Mouse (Mus musculus) T-cell, adult 2 months (primary cell): ENCODE measurements around the gene Pdgfb.

Source experiments
- DNase-seq: peaks from one replicate; pipeline ENCODE4 v3.0.0; 2022; ENCODE audit warnings: low spot score

Gene Pdgfb

GRCm38 (mm10) chr15:80014321-80015210 is at the start of gene Pdgfb:
TSS of gene Pdgfb (minus strand) at chr15:80014977.
- no peak for DNase-seq

DNA sequence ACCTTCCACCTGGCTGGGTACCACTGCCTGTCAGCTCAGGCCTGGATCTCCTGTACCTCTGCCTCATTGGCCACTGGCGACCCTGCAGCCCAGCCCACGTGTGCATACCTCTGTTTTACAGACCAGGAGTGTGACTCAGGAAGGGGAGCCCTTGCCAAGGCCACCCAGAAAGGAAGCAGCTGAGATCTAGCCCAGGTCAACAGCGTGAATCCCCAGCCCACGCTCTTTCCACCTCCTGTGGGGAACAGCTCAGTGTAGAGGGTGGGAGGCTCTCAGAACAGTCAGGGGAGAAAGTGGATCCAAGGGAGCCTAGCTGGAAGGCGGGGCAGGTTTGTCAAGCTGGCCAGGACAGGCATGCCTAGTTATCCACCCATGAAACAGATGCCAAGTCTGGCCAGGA is 48.0 kb upstream of the Pdgfb start:
- DNase-seq = no peak

- no peak for DNase-seq
Observed at GRCm38 (mm10) chr15:80062339-80062738, 47.6 kb upstream of the Pdgfb start.

DNA sequence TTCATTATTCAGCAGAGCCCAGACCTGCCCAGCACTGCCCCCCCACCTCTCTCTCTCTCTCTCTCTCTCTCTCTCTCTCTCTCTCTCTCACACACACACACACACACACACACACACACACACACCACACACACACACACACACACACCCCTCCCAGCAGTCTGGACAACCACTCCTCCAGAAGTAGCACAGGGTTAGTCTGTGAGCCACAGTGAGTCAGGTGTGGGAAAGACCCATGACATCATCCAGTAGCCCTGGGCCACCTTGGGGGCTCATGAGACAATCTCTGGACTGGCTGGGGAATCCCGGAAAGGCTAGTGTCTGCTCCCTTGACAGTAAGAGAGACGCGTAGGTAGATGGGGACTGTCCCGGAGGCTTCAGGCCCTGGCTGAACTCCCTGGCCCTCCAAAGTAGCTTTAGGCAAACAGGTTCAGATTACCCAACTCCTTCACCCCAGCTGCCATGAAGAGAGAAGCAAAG is 46.3 kb upstream of the Pdgfb start:
- no peak for DNase-seq

DNA sequence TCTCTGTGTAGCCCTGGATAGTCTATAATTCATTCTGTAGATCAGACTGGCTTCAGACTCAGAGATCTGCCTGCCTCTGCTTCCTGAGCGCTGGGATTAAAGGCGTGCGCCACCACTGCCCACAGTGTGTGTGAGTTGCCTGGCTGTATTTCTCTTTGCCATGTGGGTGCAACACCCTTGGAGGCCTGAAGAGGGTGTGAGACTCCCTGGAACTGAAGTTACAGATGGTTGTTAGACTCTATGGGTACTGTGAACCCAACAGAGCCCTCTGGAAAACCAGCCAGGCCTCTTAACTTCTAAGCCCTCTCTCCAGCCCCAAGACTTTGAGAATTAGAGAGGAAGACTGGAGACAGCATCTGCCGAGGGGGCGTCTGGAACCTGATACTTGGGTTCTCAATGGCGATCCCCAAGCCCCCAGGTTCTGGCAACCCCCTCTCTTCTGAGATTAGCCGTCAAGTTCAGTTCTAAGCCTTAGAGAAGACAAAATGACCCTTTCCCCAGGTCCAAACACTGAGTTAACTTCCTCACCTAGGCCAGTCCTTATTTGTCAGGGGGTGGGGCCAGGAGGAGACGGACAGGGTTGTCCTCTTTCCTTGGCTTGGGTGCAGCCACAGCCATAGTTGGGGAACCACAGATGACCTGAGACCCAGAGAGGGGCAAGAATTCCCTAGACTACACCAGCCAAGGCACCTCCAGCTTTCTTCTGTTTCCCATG is 45.7 kb upstream of the Pdgfb start:
- no peak for DNase-seq

- no peak for DNase-seq
Observed at GRCm38 (mm10) chr15:80059606-80060005, 44.8 kb upstream of the Pdgfb start.

DNA sequence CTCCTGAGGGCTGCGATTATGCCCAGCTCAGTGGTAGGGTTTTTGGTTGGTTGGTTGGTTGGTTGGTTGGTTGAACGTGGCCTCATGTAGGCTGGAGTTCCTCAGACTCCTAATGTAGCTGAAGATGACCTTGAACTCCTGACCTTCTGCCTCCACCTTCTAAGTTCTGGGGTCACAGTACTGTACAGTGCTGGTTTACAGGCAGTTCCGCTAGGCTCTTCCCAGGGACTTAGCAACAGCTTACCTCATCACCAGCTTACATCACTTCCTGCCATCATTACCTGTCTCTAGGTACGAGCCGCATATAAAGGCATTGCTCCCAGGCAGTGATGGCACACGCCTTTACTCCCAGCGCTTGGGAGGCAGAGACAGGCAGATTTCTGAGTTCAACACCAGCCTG is 43.4 kb upstream of the Pdgfb start:
- DNase-seq = no peak

GRCm38 (mm10) chr15:80054034-80054710 is 39.4 kb upstream of the Pdgfb start:
- DNase-seq = no peak

DNA sequence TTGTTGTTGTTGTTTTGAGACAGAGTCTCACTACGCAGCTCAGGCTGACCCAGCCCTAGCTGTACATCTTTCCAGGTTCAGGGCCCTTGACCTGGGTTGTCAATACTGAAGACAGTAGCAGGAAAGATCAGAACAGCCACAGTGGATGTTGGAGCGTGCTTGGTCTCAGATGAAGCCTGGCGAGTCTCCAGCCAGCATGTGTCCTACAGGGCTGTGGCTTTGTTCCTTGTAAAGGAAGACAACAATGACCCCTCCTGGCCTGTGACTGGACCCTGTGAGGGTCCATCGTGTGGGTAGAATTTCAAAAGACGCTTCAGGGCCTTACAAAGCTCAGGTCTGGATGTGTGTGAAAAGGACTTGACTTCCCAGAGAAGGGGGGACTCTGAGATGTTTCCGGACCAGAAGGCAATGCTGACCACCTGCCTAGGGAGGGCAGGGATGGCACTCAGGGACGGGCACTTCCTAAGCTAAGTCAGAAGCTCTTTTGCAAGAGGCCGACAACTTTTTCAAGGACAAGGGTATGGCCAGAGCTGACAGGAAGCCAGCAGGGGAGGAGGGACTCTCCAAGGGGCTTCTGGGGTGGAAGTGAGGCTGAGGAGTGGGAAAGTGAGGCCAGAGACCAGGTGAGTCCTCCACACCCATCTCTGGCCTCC is 38.7 kb upstream of the Pdgfb start:
- DNase-seq = no peak

- no peak for DNase-seq
Observed at GRCm38 (mm10) chr15:80051782-80052181, 37.0 kb upstream of the Pdgfb start.

DNA sequence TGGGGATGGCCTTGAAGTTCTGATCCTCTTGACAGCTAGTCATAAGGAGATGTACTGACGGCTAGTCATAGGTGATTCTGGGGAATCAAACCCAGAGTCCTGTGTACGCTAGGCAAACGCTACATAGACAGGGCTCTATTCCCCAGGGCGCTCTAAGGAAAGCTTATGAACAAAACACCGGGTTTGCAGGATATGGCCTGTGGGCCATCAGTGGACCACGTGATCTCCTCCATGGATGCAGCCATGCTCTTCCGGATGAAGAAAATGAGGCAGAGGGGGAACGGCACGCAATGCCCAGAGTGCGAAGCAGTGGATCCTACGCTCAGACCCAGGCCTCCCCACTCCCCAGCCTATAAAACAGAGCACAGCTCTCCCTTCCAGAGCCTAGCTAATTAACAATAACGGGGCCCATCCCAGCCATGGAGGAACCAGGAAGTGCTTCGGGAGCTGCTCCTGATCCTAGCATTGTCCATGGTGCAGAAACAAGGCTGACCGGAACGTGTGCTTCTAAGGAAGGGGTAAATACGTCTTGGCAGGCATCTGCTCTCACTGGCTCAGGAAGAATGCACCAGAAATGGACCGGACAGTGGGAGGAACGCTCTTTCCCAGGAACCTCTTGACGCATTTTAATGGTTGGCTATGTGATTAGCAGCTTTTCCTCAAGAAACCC is 36.5 kb upstream of the Pdgfb start:
- DNase-seq = no peak

- no peak for DNase-seq
Observed at GRCm38 (mm10) chr15:80050093-80050492, 35.3 kb upstream of the Pdgfb start.

DNA sequence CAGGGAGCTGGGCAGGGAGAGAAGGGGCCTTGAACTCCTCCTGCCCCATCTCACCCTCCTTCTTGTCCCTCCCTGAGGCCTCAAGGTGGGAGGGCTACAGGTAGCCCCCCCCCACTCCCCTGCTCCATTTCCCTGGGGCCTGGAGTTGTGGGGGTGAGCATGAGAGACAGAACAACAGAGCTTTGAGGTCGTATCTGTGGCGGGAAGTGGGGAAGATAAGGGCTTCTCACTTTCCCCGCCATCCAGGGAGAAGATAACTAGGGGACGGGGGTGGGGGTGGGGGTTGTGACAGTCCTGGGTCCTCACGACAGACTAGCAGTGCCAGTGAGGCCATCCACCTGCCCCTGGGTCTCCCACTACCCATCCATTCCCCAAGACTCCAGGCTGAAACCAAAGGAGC is 33.2 kb upstream of the Pdgfb start:
- no peak for DNase-seq

DNA sequence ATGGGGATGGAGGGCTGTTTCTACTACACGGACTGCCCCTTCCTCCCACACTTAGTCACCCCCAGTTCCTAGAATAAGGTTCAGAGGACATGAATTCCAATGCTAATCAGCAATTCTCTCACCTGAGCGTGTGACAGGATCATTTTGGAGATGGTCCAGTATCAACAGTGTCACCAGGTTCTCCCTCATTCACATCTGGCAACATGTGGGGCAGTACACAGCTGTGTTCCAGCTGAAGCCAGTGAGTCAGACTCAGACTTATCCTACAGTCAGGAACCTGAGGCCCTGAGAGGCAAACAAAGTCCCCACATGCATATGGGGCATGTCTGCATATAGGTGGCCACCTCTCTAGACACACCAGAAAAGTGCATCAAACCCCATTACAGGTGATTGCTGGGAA is 32.5 kb upstream of the Pdgfb start:
- no peak for DNase-seq

DNA sequence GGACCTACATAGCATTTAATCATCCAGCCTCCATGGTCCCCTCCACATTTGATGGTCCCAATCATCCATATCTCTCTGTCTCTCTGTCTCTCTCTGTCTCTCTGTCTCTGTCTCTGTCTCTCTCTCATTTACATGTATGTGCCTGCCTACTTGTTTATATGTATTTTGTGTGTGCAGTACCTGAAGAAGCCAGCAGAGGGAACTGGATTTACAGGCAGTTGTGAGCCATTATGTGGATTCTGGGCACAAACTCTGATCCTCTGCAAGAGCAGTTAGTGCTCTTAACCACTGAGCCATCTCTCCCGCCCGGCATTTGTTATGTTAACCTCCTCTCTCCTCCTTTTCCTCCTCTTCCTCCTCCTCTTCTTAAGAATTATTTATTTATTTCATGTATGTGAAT is 31.0 kb upstream of the Pdgfb start:
- DNase-seq = no peak

DNA sequence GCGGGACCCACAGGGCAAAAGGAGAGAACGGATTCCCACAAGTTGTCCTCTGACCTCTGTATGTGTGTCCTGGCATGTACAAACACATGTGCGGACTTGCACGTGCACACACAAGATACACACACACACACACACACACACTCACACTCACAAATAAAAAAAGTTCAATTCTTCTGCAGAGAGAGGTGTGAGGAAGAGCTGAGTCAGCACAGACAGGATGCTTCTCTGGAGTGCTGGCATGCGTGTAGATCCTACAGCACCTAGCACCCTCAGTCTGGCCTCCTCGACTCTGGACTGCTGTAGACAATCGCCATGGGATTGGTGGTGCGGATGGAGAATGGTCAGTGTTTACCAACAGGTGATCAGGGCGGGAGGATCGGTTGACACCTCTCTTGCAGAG is 29.5 kb upstream of the Pdgfb start:
- no peak for DNase-seq

GRCm38 (mm10) chr15:80042152-80042551 is 27.4 kb upstream of the Pdgfb start:
- no peak for DNase-seq

DNA sequence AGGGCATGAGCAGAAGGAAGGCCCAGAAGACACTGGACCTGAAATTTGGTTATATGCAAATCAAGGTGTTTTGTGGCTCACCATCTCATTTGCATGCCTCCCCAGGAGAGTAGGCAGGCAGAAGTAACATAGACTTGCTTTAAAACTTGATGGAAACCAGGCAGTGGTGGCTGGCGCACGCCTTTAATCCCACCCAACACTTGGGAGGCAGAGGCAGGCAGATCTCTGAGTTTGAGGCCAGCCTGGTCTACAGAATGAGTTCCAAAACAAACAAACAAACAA is 23.3 kb upstream of the Pdgfb start:
- DNase-seq = no peak

DNA sequence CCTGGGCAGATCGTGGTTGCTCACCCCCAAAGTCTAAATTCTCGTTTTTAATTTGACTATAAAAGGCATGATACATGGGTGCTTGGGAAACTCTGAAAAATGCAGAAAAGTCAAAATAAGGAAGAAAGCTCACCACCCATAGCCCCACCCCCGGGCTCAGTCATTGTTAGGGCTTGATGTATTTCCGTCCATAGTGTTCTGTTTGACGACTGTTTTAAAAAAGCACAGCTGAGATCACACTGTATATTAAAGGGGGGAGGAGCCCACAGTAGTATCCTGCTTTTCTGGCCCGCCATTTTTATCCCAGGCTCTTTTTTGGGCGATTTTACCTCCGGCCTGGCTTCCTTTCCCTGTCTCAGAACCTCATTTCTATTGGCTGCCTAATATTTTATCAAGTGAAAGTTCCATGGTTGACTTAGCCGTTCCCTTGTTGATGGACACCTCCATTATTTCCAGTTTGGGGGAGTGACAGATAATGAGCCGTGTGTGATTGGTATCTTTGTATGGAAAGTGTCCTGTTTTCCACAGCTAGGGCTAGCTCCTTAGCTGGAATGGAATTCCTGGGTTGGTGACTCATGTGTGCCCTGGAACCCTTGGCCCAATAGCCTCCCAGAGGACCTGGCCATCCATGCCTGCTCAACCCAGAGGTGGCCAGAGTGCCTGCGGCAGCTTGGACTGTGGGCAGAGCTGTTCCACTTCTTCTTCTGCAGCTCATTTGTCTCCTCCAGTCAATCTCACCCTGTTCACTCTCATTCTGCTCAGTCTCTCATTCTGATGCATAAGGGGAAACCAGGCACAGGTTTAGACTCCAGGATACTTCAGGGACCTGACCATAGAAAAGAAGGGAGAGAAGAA is 22.7 kb upstream of the Pdgfb start:
- no peak for DNase-seq

DNA sequence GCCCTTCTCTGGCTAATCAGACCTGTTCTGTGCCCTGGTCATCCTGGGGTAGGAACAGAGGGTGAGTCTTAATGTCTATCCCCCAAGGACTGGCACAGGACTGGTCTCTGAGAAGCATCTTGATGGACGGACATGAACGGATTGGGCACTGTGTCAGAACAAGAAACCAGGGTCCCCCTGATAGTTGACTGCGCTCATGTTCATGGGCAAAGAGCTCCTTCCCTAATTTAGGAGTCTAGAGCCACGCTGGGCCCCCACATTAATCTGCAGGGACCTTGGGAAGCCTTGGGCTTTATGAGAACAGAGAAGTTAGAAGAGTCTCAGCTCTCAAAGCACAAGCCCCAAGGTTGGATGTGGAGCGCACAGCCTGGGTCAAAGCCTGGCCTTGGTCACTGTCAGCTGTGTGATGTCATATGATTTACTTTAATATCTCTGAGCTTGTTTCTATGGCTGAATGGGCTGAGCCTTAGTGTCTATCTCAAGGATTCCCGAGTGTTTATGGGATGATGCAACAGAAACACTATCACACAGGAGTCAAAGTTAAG is 20.6 kb upstream of the Pdgfb start:
- no peak for DNase-seq

DNA sequence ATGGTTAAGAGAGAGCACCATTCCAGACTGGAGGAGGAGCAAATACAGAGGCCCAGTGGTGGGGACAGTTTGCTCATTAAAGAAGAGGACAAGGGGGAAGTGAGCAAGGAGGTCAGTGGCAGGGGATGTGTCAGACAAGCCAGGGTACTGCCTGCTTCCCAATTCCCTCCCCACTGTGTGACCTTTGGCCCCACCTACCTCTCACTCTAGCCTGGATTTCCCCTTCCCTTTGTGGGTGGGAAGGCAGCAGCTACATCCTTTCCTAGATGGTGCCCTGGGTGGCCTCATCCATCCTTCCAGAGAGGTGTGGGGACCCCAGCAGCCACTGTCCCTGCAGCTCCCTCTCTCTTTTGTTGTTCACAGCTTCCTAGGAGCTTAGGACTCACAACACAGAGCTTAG is 20.1 kb upstream of the Pdgfb start:
- DNase-seq = no peak
